Mouse (Mus musculus): Measurements from ENCODE around the gene Tmem170. TPM values are rescaled to one million over a fixed set of nuclear protein-coding genes. Genes with fewer than 3 reads are reported as not detected.

Gene Tmem170
- 7.5 and 8.5 TPM in 2 replicates for polyA plus RNA-seq (2016; fragmentation: Nextera tagmentation; extraction: Ambion mirVana)

DNA sequence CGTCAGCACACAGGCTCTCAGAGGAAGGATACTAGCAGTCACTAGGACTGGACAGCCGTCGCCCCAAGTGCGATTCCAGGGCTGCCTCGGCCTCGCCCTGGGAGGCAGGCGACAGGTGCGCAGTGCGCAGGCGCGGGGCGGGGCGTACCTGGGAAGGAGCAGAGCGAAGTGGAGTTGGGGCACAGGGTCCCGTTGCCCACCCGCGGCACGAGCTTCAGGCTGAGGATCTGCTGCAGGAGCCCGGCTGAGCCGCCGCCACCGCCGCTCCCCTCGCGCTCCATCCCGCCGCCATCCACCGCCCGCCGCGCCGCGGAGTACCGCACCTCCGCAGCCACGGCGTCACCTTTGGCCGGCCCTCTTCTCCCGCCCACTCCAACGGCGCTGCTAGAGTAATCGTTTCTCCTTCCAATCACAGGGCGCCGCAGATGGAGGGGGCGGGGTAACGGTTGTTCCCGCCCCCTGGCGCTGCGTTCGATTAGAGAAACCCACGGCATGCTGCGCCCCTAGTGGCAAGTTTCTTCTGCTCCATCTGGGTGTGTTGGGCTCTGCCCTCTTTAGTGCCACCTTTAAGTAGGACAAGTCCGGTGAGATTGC lies at the start of gene Tmem170:
Tmem170 (minus strand) TSS at position 396 of the 594 bp plus-strand sequence.
- Histone ChIP-seq H3K27me3 (no peaks in the 10 kb centered on the region), H3K9ac (peak within 1 kb of the TSS; percentile 69), H3K27ac (peak within 1 kb of the TSS; percentile 55), H3K9me3 (replicated peaks) (no peaks in the 10 kb centered on the region), H3K4me3 (peak within 1 kb of the TSS; percentile 78), H3K36me3 (no peaks in the 10 kb centered on the region), H3K4me2 (replicated peaks) (peak within 1 kb of the TSS; percentile 83), H3K4me1 (peaks cover 6% of the 10 kb centered on the region)
- peak; percentile 99 for ATAC-seq (ENCODE audit: low FRiP score)
- WGBS, result under 1% methylated on average over 52 of the region's 53 CpGs

DNA sequence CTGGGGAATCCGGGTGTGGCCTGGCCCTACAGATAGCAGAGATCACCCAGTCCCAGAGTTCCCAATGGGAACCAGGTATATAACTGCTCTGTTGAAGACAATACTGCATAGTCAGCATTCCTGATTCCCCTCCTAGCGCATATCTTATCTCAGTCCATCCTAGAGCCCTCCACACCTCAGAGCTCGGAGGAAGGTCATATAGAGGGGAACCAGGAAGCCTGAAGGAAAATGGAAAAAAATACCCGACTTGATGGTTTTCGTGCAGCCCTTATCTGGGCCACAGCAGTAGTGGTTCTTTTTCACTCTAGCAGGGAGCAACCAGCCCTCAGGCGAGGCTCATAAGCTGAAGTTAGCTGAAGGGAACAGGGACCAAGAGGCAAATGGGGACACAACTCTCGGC lies 48.4 kb upstream of the Tmem170 start:
- ATAC-seq (ENCODE audit: low FRiP score), result no peak
- no peak overlapping the region for H3K4me2 ChIP-seq (replicated peaks)
- no peak overlapping the region for H3K27ac ChIP-seq
- 0 out of 2 replicates have a peak, but pooled peaks cover 4% of the 10 kb centered on the region for H3K36me3 ChIP-seq
- H3K4me3 ChIP-seq, result no peak overlapping the region
- H3K27me3 ChIP-seq, result no peaks in the 10 kb centered on the region
- 82% methylated on average over 7 of the region's 7 CpGs for WGBS
- H3K4me1 ChIP-seq, result no peaks in the 10 kb centered on the region
- H3K9ac ChIP-seq, result no peak overlapping the region
- no peaks in the 10 kb centered on the region for H3K9me3 ChIP-seq (replicated peaks)

DNA sequence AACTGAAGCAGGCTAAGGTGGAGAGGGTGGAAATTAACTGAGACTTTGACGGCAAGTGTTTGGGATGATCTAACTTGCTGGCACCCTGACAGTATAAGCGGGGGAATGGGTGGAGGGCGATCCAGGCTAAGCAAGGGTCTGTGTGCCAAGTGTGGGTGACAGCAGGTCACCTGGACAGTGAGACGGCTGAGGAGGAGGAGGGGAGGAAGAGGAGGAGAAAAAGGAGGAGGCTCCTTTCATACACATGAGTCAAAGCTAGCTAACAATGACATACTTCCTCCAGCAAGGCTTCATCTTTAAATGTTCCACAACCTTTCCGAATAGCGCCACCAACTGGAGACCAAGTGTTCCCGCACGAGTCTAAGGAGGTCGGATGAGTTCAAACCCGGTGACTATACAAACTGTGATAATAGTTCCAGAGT lies 46.8 kb upstream of the Tmem170 start:
- no peak overlapping the region for H3K4me2 ChIP-seq (replicated peaks)
- no peak overlapping the region for H3K9ac ChIP-seq
- WGBS, result 34% methylated on average over 10 of the region's 10 CpGs
- no peaks in the 10 kb centered on the region for H3K9me3 ChIP-seq (replicated peaks)
- no peaks in the 10 kb centered on the region for H3K4me1 ChIP-seq
- H3K27me3 ChIP-seq, result no peaks in the 10 kb centered on the region
- no peak overlapping the region for H3K4me3 ChIP-seq
- 0 out of 2 replicates have a peak, but pooled peaks cover 4% of the 10 kb centered on the region for H3K36me3 ChIP-seq
- no peak for ATAC-seq (ENCODE audit: low FRiP score)
- H3K27ac ChIP-seq, result no peak overlapping the region

DNA sequence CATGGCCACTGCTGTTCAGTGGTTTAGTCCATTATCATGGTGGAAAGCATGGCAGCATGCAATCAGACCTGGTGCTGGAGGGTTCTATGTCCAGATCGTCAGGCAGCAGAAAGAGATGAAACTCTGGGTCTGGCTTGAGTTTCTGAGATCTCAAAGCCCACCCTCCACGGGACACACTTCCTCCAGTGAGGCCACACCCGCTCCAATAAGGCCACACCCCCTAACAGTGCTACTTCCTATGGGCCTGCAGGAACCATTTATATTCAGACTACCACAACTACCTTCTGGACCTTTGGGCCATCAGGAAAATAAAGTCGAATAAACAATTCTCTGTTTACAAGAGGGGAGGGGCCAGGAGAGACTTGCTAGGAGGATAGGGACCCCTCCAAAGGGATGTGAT lies 44.4 kb upstream of the Tmem170 start:
- no peaks in the 10 kb centered on the region for H3K9me3 ChIP-seq (replicated peaks)
- H3K36me3 ChIP-seq, result peaks cover 13% of the 10 kb centered on the region; the same call in 1 of the 2 replicates
- no peak overlapping the region for H3K27ac ChIP-seq
- ATAC-seq (ENCODE audit: low FRiP score), result no peak
- no peak overlapping the region for H3K9ac ChIP-seq
- H3K27me3 ChIP-seq, result no peaks in the 10 kb centered on the region
- no peak overlapping the region for H3K4me2 ChIP-seq (replicated peaks)
- WGBS, result 88% methylated on average over 4 of the region's 4 CpGs
- no peaks in the 10 kb centered on the region for H3K4me1 ChIP-seq
- no peak overlapping the region for H3K4me3 ChIP-seq

DNA sequence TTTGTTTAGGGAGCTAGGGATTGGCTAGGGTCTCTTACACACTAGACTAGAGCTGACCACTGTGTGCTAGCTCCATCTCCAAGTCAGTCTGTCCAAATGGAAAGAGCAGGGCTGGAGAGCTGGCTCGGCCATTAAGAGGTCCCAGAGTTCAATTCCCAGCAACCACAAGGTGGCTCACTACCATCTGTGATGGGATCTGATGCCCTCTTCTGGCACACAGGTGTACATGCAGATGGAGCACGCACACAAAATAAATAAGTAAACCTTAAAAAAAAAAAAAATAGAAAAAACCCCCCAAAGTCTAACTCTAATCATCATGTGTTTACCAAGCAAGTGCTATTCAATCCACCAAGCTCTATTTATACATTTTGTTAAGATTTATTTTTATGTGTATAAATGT lies 43.1 kb upstream of the Tmem170 start:
- no peak overlapping the region for H3K4me2 ChIP-seq (replicated peaks)
- H3K27me3 ChIP-seq, result no peaks in the 10 kb centered on the region
- no peaks in the 10 kb centered on the region for H3K9me3 ChIP-seq (replicated peaks)
- peaks cover 13% of the 10 kb centered on the region; the same call in 1 of the 2 replicates for H3K36me3 ChIP-seq
- no peak overlapping the region for H3K9ac ChIP-seq
- no peak for ATAC-seq (ENCODE audit: low FRiP score)
- no peaks in the 10 kb centered on the region for H3K4me1 ChIP-seq
- H3K27ac ChIP-seq, result no peak overlapping the region
- H3K4me3 ChIP-seq, result no peak overlapping the region
- 93% methylated on average over 2 of the region's 2 CpGs for WGBS

DNA sequence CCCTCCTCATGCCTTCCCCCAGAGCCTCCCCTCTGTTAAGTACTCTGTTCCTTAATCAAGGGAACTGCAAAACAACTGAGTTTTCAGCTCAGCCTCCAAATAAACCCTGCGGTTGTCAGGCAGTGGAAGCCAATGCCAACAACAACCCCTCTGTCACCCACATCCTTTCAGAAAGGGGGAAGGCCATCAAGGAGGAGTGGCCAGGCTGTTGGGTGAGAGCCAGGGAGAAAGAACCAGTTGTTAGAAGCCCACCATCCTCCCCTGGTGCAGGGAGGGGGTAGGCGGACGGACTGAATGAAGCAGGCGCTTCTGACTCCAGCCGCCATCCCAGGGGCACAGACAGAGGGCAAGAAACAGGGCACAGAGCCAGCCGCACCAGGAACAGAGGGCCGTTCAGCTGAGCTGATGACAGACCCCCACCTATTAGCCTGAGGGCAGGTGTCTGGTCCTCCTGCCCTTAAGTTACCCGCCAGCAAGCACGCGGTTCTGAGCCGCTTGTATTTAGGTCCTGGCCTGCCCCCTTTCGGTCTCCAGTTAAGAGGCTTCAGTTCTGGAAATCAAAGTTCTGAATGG lies 36.4 kb upstream of the Tmem170 start:
- ATAC-seq (ENCODE audit: low FRiP score), result peak; percentile 88
- H3K36me3 ChIP-seq, result peaks cover 4% of the 10 kb centered on the region; the same call in 1 of the 2 replicates
- H3K4me2 ChIP-seq (replicated peaks), result 0 out of 2 replicates have a peak overlapping the region, but pooled peaks have one; percentile 6
- no peaks in the 10 kb centered on the region for H3K9me3 ChIP-seq (replicated peaks)
- H3K9ac ChIP-seq, result 0 out of 2 replicates have a peak overlapping the region, but pooled peaks have one; percentile 28
- peaks cover 21% of the 10 kb centered on the region for H3K4me1 ChIP-seq
- H3K27ac ChIP-seq, result peak overlapping the region; percentile 68
- 32% methylated on average over 12 of the region's 12 CpGs for WGBS
- H3K27me3 ChIP-seq, result peaks cover 3% of the 10 kb centered on the region; the same call in 1 of the 2 replicates
- no peak overlapping the region for H3K4me3 ChIP-seq

DNA sequence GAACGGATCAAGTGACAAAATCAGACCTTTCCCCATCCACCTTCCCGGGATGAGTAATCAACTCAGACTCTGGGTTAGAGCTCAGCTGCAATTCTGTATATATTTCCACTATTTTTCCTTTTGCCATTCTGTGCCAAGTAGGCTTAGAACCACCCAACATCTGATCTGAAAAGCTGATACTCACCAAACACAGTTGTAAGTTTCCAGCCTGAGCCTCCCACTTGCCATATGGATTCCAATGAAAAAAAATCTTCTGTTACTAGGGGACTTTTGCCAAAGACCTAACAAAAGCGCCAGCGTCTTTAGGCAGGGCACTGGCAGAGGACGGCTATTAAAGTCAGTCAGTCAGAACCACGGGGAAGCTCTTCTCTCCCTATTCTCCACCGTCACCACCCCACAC lies 35.0 kb upstream of the Tmem170 start:
- no peaks in the 10 kb centered on the region for H3K36me3 ChIP-seq
- WGBS, result 39% methylated on average over 7 of the region's 7 CpGs

DNA sequence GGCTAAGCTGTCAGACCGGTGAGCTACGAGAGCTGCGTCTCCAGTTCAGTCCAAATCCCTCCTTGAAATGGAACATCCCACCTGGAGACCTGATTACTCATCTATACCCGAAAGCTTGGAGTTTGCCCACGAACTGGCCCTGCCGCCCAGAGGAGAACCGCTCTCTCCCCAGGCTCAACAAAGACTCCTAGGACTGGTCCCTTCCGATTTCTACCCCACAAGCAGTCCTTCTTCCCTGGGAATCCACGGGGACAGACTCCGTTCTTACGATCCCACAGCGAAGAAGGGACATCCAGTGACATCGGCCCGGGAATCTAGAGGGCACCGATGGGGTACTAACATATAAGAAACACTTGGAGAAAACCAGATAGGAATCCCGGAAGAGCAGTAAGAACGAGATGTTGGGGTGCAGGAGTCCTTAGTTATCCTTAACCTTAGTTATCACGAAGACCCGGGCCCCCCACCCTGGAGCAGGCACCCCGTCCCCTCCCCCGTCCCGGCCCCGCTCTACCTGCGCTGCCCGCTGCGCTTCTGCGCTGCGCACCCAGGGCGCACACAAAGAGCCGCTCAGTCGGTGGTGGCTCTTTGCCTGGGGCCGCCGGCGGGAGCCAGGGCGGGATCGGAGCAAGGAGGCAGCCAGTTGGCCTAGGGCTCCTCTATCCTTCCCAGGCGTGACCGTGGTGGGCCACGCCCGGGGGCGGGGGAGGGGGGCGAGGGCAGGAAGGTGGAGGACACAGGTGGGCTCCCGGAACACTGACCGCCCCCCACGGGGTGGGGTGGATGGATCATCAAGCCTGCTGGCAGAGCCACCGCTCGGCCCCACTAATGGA lies 33.3 kb upstream of the Tmem170 start, which contains the start of gene Chst5:
Chst5 (minus strand) TSS at position 827 of the 830 bp plus-strand sequence.
- WGBS, result 3% methylated on average over 46 of the region's 47 CpGs
- Histone ChIP-seq H3K27ac (no peak within 1 kb of the TSS), H3K9me3 (replicated peaks) (no peaks in the 10 kb centered on the region), H3K4me3 (peak within 1 kb of the TSS; percentile 45), H3K4me1 (peaks cover 21% of the 10 kb centered on the region), H3K27me3 (peaks cover 3% of the 10 kb centered on the region; the same call in 1 of the 2 replicates), H3K4me2 (replicated peaks) (peak within 1 kb of the TSS; percentile 88), H3K36me3 (no peaks in the 10 kb centered on the region), H3K9ac (peak within 1 kb of the TSS; percentile 72)
- peak; percentile 51 for ATAC-seq (ENCODE audit: low FRiP score)

More for the DNA sequence above, 35.0 kb upstream of the Tmem170 start:
- Histone ChIP-seq H3K9me3 (replicated peaks) (no peaks in the 10 kb centered on the region), H3K27ac (no peak overlapping the region), H3K9ac (no peak overlapping the region), H3K4me2 (replicated peaks) (no peak overlapping the region), H3K4me1 (peaks cover 21% of the 10 kb centered on the region), H3K4me3 (no peak overlapping the region), H3K27me3 (peaks cover 3% of the 10 kb centered on the region; the same call in 1 of the 2 replicates)
- no peak for ATAC-seq (ENCODE audit: low FRiP score)

DNA sequence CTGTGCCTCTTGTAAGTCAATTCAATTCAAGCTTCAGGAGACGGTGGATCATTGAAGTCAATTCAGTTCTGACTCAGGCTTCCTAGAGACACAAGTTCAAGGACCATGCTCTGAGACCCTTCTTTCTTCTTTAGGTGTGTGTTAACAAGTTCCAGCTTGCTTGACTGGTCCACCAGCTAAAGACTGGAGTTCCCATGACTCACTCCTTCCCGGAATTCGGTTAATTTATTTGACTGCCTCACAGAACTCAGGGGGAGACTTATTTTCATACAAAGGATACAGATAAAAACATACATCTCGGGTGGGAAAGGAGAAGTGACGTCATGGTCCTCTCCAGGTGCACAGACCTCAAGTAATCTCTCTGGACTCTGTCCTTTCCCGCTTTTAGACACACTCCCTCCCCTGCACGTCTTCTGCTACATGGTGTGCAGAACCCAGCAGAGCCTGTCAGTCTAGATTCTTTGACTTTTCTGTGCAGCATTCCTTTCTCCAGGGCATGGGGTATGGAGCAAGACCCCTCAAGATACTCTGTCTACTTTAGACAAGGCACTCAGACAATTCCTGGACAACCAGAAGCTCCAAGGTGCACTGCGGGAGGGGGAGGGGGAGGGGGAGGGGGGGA lies 29.1 kb upstream of the Tmem170 start:
- H3K9ac ChIP-seq, result no peak overlapping the region
- H3K27ac ChIP-seq, result no peak overlapping the region
- no peaks in the 10 kb centered on the region for H3K36me3 ChIP-seq
- WGBS, result 74% methylated on average over 8 of the region's 8 CpGs
- no peak overlapping the region for H3K4me3 ChIP-seq
- ATAC-seq (ENCODE audit: low FRiP score), result no peak
- H3K27me3 ChIP-seq, result peaks cover 3% of the 10 kb centered on the region; the same call in 1 of the 2 replicates
- H3K4me2 ChIP-seq (replicated peaks), result no peak overlapping the region
- H3K9me3 ChIP-seq (replicated peaks), result no peaks in the 10 kb centered on the region
- peaks cover 15% of the 10 kb centered on the region for H3K4me1 ChIP-seq

DNA sequence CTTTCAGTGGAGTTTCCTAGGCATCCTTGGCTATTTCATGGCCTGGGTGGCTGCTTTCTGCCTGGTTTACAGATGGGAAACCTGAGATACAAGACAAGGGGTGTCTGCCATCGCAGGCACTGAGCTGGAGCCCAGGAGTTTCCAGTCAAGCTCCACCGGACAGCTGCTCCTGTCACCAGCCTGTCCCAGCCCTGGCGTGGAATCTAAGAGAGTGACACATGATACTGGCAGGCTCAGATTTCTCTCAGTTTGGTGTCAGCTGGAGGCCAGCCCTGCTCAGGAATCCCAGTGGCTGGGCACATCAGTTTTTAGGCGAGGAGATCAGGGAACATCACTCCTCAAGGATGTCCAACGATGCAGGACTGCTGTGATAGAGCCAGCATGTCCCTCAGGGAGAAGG lies 25.5 kb upstream of the Tmem170 start:
- Histone ChIP-seq H3K4me3 (no peak overlapping the region), H3K27ac (no peak overlapping the region), H3K9me3 (replicated peaks) (no peaks in the 10 kb centered on the region), H3K4me1 (peaks cover 2% of the 10 kb centered on the region; the same call in 1 of the 2 replicates), H3K4me2 (replicated peaks) (no peak overlapping the region), H3K27me3 (no peaks in the 10 kb centered on the region), H3K36me3 (no peaks in the 10 kb centered on the region), H3K9ac (no peak overlapping the region)
- 32% methylated on average over 5 of the region's 5 CpGs for WGBS
- ATAC-seq (ENCODE audit: low FRiP score), result no peak

DNA sequence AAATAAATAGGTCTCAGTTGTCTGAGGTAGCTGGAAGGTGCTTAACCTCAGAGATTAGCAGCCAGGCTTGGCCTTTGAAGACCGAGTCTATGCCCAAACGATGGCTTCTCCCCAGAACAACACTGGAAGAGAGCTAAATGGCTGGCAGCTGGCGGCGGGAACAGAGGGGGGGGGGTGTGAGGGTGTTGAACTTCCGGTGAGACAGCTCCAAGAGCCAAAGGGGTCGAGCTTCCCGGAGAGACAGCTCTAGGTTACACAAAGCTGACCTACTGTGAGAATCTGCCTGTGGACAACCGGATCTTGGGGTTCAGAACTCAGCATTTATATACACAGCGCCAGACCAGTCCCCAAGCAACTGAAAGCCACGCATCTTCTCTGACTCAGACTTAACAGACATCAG lies 22.0 kb upstream of the Tmem170 start:
- no peak overlapping the region for H3K9ac ChIP-seq
- no peak overlapping the region for H3K27ac ChIP-seq
- 34% methylated on average over 10 of the region's 10 CpGs for WGBS
- H3K27me3 ChIP-seq, result no peaks in the 10 kb centered on the region
- no peak for ATAC-seq (ENCODE audit: low FRiP score)
- no peak overlapping the region for H3K4me3 ChIP-seq
- peaks cover 2% of the 10 kb centered on the region; the same call in 1 of the 2 replicates for H3K4me1 ChIP-seq
- H3K9me3 ChIP-seq (replicated peaks), result 0 out of 2 replicates have a peak, but pooled peaks cover 3% of the 10 kb centered on the region
- no peak overlapping the region for H3K4me2 ChIP-seq (replicated peaks)
- no peaks in the 10 kb centered on the region for H3K36me3 ChIP-seq
